Mouse (Mus musculus): ENCODE measurements at regions not wholly inside any gene's neighbourhood (a gene's known extent, or its start where the extent isn't known, plus 50 kb on each side); places are given as distances from the start of the nearest gene placed in this dataset.

DNA sequence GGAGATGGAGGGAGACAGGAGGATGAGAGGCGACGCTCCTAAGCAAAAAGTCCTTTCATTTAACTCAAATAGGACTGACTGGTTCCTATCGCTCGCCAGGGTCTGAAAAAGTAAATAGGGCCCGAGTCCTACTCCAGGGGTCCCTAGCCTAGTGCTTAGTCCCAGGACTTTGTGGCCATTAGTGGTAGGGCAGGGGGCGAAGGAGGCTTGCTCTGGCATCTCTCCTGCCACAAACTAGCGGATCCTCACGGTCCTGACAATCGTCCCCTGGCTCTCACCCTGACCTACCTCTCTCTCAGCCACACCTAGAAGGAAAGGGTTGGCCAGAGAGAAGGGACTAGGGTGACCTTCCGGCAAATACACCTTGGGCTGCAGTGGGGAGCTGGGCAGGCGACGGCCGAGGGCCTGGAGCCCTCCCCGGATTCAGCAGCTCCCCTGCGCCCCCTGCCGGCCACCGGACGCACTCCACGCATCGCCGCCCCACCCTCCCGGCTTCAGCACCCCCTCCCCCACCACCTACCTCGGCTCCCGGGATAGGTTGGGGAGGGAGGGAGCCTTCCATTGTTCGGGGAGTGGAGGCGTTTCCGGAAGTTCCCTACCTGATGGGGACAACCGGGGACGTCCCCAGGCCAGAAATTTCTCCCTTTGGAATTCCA is 83.6 kb upstream of the Calm2 start:
- TF ChIP-seq POLR2A (IDR thresholded peaks at IDR 0.05; ENCODE audit: low read depth, low read length) (no peak), CTCF (conservative IDR thresholded peaks at IDR 0.05; ENCODE audit: insufficient read depth, insufficient read length, low read depth, low read length) (peak; percentile 64)
